Mouse (Mus musculus) retina, postnatal 7 days (tissue): ENCODE measurements around the gene Fyttd1.
"Not testable (repeated sequence)": the region's sequence is repeated elsewhere in the genome, so short reads cannot be mapped to it uniquely, and the experiment has no call there.

ENCODE experiments used
- DNase-seq: peaks from one replicate; pipeline ENCODE4 v3.0.0-alpha.2; 2012; ENCODE audit warnings: low read depth, low spot score

The Fyttd1 gene

GRCm38 (mm10) chr16:32878972-32879926 lies 1.9 kb downstream of the Fyttd1 start:
- no peak for DNase-seq

- no peak for DNase-seq
These were observed 4.2 kb downstream of the Fyttd1 start for GRCm38 (mm10) chr16:32881538-32881937.

DNA sequence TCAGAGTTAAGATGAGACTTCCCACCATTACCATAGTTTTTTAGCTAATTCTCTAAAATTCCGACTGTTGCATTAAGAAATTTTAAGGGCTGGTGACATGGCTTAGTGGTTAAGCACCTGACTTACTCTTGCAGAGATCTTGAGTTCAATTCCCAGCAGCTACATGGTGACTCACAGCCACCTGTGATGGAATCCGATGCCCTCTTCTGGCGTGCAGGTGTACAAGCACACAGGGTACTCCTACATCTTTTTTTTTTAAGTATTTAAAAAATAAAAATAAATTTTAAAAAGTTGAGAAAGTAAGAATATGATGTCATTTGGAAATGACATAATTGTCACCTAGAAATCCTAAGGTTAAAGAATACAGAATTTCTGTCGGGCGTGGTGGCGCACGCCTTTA lies 10.7 kb downstream of the Fyttd1 start:
- DNase-seq: no peak

DNA sequence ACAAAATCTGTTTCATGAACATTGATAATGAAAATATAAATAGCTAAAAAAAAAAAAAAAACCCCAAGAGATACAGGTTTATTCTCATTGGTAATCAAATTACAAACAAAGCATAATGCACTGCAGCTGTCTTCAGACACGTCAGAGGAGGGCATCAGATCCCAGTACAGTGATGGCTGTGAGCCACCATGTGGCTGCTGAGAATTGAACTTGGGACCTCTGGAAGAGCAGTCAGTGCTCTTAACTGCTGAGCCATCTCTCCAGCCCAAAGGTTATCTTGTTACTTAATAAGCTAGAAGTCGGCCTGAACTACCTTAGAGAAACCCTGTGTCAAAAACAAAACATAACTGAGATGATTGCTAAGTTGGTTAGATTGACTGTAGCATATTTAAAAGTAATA lies 12.6 kb downstream of the Fyttd1 start:
- DNase-seq: no peak

- no peak for DNase-seq
These were observed 18.8 kb downstream of the Fyttd1 start for GRCm38 (mm10) chr16:32896126-32896525.

GRCm38 (mm10) chr16:32901360-32902050 lies 24.2 kb downstream of the Fyttd1 start:
- DNase-seq: no peak

DNA sequence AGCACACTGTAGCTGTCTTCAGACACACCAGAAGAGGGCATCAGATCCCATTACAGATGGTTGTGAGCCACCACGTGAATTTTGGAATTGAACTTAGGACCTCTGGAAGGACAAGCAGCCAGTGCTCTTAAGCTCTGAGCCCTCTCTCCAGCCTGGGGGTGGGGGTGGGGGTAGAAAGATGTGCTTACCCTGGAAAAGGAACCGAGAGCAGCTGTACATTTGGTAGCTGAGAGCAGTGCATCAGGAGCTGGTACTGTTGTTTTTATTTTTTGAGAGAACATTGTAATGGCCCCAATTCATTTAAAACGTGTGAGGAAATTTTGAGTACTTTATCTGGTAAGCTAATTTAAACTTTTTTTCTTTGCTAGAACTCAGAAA lies 24.7 kb downstream of the Fyttd1 start:
- no peak for DNase-seq

- no peak for DNase-seq
These were observed 28.9 kb downstream of the Fyttd1 start for GRCm38 (mm10) chr16:32906186-32906585.

GRCm38 (mm10) chr16:32906727-32907126 lies 29.4 kb downstream of the Fyttd1 start:
- DNase-seq: no peak

GRCm38 (mm10) chr16:32913212-32913611 lies 35.9 kb downstream of the Fyttd1 start:
- no peak for DNase-seq

DNA sequence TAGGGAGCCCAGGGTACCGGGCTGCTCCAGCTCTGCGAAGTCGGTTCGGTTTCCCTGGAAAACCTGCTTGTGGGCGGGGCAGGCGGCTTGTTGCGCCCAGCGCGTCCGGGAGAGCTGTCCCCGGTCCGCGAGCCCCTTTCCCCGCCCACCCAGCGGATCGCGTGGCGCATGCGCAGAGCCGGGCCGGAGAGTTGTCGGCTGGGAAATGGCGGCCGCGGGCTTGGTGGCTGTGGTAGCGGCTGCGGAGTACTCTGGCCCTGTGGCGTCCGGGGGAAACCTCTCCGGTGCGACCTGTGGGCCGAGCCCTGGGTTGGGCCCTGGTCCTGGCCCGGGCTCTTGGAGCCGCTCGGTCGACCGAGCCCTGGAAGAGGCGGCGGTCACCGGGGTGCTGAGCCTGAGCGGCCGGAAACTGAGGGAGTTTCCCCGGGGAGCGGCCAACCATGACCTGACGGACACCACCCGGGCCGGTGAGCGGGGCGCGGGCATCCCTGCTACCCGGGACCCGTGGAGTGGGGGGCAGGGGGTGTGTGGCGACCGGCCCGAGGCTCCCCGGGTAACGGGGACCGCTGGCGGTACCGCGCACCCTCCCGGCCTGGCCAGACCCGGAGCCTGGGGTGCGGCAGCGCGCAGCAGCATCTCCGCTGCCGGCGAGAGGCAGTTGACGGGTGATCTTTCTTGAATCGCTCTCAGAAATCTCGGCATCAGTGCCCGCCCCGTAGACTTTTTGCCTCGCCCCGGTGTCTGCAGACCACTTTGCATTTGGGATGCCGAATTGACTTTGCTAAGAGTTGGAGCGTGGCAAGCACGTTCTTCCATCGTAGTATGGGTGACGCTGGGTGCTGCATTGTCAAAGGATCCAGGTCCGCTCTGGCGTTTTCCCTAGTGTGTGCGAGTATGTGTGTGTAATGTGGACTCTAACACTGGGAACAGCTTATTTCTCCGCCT lies 36.9 kb downstream of the Fyttd1 start, which contains the start of gene Lrch3:
TSS of gene Lrch3 (plus strand) at position 164 of the 945 bp plus-strand sequence.
- DNase-seq: peak; percentile 87

DNA sequence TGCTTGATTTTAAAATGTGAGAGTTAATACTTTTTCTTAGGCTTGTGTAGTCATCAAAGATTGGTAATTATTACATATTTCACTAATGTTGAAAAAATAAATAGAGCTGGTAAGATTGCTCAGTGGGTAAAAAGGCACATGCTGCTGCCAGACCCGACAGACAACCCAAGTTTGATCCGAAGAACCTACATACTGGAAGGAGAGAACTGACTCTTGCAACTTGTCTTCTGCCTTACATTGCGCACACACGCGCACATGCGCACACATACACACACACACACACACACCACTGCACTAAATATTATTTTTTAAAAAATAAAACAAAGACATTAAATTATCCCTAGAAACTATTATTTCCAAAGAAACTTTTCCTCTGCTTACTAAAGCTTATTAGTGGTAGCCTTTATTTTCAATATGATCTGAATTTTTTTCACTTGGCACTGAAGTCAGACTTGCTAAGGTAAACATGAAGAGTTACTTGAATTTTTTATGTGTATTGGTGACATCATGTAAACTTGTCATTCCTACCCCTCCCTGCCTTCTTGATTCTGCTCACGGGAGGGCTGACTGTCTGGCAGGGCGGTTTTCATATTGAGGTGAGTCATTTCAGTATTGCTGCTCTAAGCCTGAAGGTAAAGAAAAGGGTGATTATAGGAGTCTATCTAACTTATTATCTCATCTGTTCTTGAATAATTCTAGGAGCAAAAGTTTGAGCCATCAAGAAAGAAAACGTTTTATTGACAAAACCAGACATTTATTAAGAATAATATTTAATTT lies 38.2 kb downstream of the Fyttd1 start:
- DNase-seq: no peak

GRCm38 (mm10) chr16:32926629-32927028 lies 49.3 kb downstream of the Fyttd1 start:
- not testable (repeated sequence) for DNase-seq

GRCm38 (mm10) chr16:32927044-32927443 lies 49.7 kb downstream of the Fyttd1 start:
- no peak for DNase-seq

DNA sequence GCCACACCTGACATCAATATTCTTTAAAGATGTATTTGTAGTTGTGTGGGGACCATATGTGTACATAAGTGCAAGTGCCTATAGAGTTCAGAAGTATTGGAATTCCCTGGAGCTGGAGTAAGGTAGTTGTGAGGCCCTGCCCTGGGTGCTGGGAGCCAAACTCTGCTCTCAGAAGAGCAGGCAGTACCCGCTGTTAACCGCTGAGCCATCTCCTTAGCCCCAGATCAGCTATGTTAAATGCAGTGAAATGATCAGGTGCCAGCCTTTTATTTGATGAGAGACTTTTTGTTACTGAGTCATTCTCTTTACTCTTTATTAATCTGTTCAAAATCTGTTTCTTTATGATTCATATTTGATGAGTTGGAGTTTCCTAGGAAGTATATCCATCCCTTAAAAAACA lies 52.6 kb downstream of the Fyttd1 start:
- no peak for DNase-seq

GRCm38 (mm10) chr16:32934470-32934869 lies 57.2 kb downstream of the Fyttd1 start:
- DNase-seq: no peak

- DNase-seq: no peak
These were observed 57.8 kb downstream of the Fyttd1 start for GRCm38 (mm10) chr16:32935088-32935487.

- DNase-seq: no peak
These were observed 60.1 kb downstream of the Fyttd1 start for GRCm38 (mm10) chr16:32937358-32937757.

DNA sequence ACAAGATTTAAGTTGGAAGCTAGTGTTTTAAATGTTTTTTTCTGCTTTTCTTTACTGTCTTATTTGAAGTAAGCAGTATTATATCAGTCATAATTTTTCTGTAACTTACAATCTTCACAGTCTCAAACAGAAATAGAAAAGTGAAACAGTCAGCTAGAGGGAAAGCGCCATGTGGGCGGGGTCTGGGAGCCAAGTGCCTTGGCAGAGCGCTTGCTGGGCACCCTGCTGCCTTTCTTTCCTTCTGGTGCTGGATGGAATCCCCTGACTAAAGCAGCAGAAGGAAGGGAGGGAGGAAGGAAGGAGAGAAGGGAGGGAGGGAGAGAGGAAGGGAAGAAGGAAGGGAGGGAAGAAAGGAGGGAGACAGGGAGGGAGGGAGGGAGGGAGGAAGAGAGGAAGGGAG lies 62.0 kb downstream of the Fyttd1 start:
- not testable (repeated sequence) for DNase-seq

DNA sequence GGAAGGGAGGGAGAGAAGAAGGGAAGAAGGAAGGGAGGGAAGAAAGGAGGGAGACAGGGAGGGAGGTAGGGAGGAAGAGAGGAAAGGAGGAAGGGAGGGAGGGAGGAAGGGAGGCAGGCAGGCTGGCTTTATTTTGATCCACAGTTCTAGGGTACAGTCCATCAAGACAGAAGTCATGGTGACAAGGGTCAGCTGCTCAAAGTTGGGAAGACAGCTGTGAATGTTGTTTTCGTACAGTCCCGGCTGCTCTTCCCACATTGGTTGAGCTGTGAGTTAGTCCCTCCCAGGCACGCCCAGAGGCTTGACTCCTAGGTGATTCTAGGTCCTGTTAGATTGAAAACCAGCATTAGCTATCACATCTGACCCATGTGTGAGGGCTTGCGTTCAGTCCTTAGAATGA lies 62.4 kb downstream of the Fyttd1 start:
- DNase-seq: not testable (repeated sequence)

DNA sequence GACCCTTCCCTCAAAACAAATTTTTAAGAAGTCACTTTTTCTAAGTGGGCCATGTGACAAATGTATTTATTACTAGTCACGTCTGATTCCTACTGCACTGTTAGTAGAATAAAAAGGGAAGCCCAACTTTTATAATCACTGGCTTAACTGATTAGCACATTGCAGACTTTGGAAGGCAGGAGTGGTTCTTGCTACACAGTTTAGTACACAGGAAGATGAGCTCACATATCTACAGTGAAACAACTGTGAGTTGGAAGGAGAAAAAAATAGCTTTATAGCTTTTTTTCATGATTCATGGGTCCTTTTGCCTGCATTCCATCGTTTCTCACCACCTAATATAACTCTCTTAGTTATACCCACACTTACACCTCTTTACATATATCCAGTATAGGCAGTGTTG lies 63.9 kb downstream of the Fyttd1 start:
- not testable (repeated sequence) for DNase-seq
